Mouse (Mus musculus) heart, postnatal 0 days (tissue): ENCODE measurements around the gene Cdk5r2.

Experiments used
- CTCF ChIP-seq: IDR thresholded peaks from 2 replicates; pipeline ENCODE4 v1.5.1; 2016; ENCODE audit warnings: antibody characterized with exemption, control low read depth, low read depth
- EP300 ChIP-seq: IDR thresholded peaks from 2 replicates; pipeline ENCODE4 v1.6.1; 2016; ENCODE audit warnings: antibody characterized with exemption, low read depth

DNA sequence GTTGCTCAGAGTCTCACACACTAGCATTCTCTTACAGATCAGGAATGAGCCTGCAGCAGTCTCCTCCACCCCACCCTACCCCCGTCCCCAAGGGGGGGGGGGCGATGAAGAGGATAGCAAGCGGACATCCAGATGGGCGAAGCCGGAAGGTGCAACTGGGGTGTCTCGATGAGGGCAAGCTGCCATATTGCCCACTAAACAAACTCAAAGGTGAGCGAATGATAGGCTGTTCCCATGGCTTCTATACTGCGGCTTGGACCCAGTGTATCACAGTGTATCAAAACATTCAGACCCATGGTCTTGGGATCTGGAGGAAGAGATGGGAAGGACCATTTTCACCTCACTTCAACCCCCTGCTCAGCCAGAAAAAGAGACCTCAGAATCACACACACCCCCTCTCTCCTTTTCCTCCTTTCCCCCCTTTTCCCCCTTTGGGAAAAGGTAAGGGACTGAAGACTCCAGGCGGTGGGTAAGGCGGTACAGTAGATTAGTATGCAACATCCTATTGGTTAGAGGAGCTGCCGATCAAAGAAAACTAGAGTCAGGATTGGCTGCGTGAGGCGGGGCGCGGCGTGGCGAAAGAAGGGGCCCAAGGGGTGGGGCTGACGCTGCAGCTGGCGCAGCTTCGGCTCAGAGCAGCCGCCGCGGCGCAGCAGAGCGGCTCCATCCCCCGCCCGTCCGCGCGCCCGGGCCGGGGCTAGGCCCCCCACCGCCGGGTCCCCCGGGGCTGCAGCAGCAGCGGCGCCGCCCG lies at the start of gene Cdk5r2:
- no peak for TF ChIP-seq CTCF
- no peak for TF ChIP-seq EP300
